Mouse (Mus musculus): ENCODE results near the gene Cdk19.

GRCm38 (mm10) chr10:40510356-40510755 is 171.0 kb downstream of the Cdk19 start:
- TF ChIP-seq EP300 (IDR thresholded peaks at IDR 0.05; ENCODE audit: low read length) (no peak), UBTF (IDR thresholded peaks at IDR 0.05; ENCODE audit: low read depth, low read length) (no peak), CHD2 (IDR thresholded peaks at IDR 0.05; ENCODE audit: low read length) (no peak), JUN (IDR thresholded peaks at IDR 0.05; ENCODE audit: insufficient read depth, low read depth, low read length) (no peak), JUND (conservative IDR thresholded peaks at IDR 0.05; ENCODE audit: low read depth, low read length) (no peak), SIN3A (IDR thresholded peaks at IDR 0.05; ENCODE audit: low read length) (no peak), CTCF (conservative IDR thresholded peaks at IDR 0.05 in 1 of 2, IDR thresholded peaks at IDR 0.05 in 1 of 2; ENCODE audit: low read depth in 2 of 2, low read length in 2 of 2) (no peak)

Data from CH12.LX (cell line).